ENCODE assay signal across 25 mouse cellular contexts in the genomic region with DNA sequence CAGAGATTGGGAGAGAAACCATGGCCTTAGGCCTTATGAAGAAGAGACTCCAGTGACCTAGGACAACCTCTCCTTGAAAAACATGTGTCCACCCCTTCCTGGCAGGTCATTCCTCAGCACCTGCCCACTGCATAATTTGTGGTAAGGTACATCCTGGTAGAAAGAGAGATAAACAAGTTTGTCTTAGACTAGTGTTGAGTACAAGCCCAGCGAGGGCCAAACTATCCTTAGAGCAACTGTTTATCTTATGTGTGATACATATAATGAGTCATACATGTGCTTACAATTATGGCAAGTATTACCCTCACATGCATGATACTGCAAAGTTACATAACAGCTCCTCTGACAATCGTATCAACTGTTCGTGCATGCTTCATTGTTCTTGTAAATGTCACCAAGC.
DNase-seq lines count a peak whose midpoint lies in the region; ATAC-seq and TF ChIP-seq lines count a peak whose summit lies in the region.
"Had no signal": no experiment of that assay in that cellular context is flagged by ENCODE, and none has a peak within 500 bp of the region (broad histone marks: within the 10 kb centered on the region; RNA-seq: fewer than 3 reads in every experiment).

No protein-coding gene starts in this region.

- H3K4me2 ChIP-seq in stomach, postnatal 0 days (replicated peaks; ENCODE audit: low read depth): no peak overlapping the region
- H3K4me2 ChIP-seq in liver, postnatal 0 days (ENCODE audit: low read depth, low read length): no peak overlapping the region

- no peaks in the 10 kb centered on the region for H3K9me3 ChIP-seq in stomach, postnatal 0 days (ENCODE audit: control insufficient read depth, low read length)
- no peaks in the 10 kb centered on the region for H3K9me3 ChIP-seq in liver, postnatal 0 days (ENCODE audit: low read length)
- H3K9me3 ChIP-seq: G1E had no signal

- no peak overlapping the region for H3K4me3 ChIP-seq in stomach, postnatal 0 days (ENCODE audit: low read depth, low read length)
- H3K4me3 ChIP-seq in liver, postnatal 0 days (ENCODE audit: low read depth, low read length): no peak overlapping the region

- no peak for TF ChIP-seq EP300 in stomach, postnatal 0 days (optimal IDR thresholded peaks at IDR 0.05)
- no peak for TF ChIP-seq EP300 in liver, postnatal 0 days (IDR thresholded peaks at IDR 0.05; ENCODE audit: low read depth)

- H3K9ac ChIP-seq in stomach, postnatal 0 days (ENCODE audit: low read length): no peak overlapping the region
- no peak overlapping the region for H3K9ac ChIP-seq in liver, postnatal 0 days (replicated peaks)

- H3K27me3 ChIP-seq in stomach, postnatal 0 days (ENCODE audit: control insufficient read depth, insufficient read depth, low read length): no peaks in the 10 kb centered on the region
- no peaks in the 10 kb centered on the region for H3K27me3 ChIP-seq in liver, postnatal 0 days (ENCODE audit: insufficient read depth, low read length)
- H3K27me3 ChIP-seq: CH12.LX, Patski had no signal

- TF ChIP-seq CTCF in stomach, postnatal 0 days (IDR thresholded peaks at IDR 0.05; ENCODE audit: low read depth): no peak
- no peak for TF ChIP-seq CTCF in liver, postnatal 0 days (IDR thresholded peaks at IDR 0.05; ENCODE audit: low read depth)

- 55% methylated on average over 3 of the region's 3 CpGs for WGBS in stomach, postnatal 0 days
- WGBS in liver, postnatal 0 days (ENCODE audit: insufficient replicate concordance): 72% methylated on average over 3 of the region's 3 CpGs

- H3K36me3 ChIP-seq in stomach, postnatal 0 days (ENCODE audit: control insufficient read depth, insufficient read depth, low read length): no peaks in the 10 kb centered on the region
- no peaks in the 10 kb centered on the region for H3K36me3 ChIP-seq in liver, postnatal 0 days (replicated peaks; ENCODE audit: insufficient read depth, low read length)
- H3K36me3 ChIP-seq: G1E had no signal

- DNase-seq in 3T3-L1 (ENCODE audit: low read depth, low spot score) (peak; percentile 42), 416B (ENCODE audit: low read depth) (peak; percentile 8), NIH3T3 (ENCODE audit: low read depth) (peak; percentile 19)
- DNase-seq in stomach, postnatal 0 days (ENCODE audit: low spot score): no peak
- no peak for DNase-seq in layer of hippocampus, adult 18-20 months (ENCODE audit: low spot score in 2 of 2)
- no peak for DNase-seq in thymus, postnatal 14 days
- no peak for DNase-seq in left cerebral cortex, adult 18-20 months (ENCODE audit: low spot score in 2 of 2)
- DNase-seq in liver, postnatal 0 days: no peak
- DNase-seq: adrenal gland, adult 2 months; adrenal gland, adult 8-10 months; adrenal gland, postnatal 10 days; adrenal gland, postnatal 14 days; adrenal gland, postnatal 25 days; adrenal gland, postnatal 36 days; B cell, adult 2 months; cerebellum, adult 11 months; cerebellum, adult 11-12 months; cerebellum, adult 18-20 months; cerebellum, adult 2 months; cerebellum, adult 8-10 months had no signal

- no peak overlapping the region for H3K27ac ChIP-seq in stomach, postnatal 0 days (replicated peaks)
- no peak overlapping the region for H3K27ac ChIP-seq in liver, postnatal 0 days (ENCODE audit: low read depth)

- ATAC-seq in stomach, postnatal 0 days (ENCODE audit: low FRiP score, low TSS enrichment): peak; percentile 91
- ATAC-seq in liver, postnatal 0 days: no peak
- ATAC-seq: activated CD4-positive, CD25-positive, alpha-beta regulatory T cell, adult 4 months; CD4-positive, CD25-positive, alpha-beta regulatory T cell, adult 4 months; Patski had no signal

- no peaks in the 10 kb centered on the region for H3K4me1 ChIP-seq in stomach, postnatal 0 days (replicated peaks; ENCODE audit: control insufficient read depth, insufficient read depth)
- H3K4me1 ChIP-seq in liver, postnatal 0 days (ENCODE audit: insufficient read depth): no peaks in the 10 kb centered on the region

Comparison
In these comparisons a context has a peak if more than half of its experiments do, and no peak if none do; other contexts are left out.
1. DNase-seq: peak in 3T3-L1 (single experiment), 416B (single experiment) and NIH3T3 (single experiment); none in stomach, postnatal 0 days (single experiment), layer of hippocampus, adult 18-20 months (0 of 2), thymus, postnatal 14 days (single experiment), left cerebral cortex, adult 18-20 months (0 of 2) and liver, postnatal 0 days (single experiment).